Mouse (Mus musculus): Measurements from ENCODE around the gene Iyd.
A peak's percentile ranks its signal among the peaks of the same experiment; 100 is the strongest.
"Not testable (repeated sequence)": the region's sequence is repeated elsewhere in the genome, so short reads cannot be mapped to it uniquely, and the experiment has no call there.

Gene Iyd

GRCm38 (mm10) chr10:3540003-3540827, at the start of gene Iyd:
Gene Iyd (plus strand): TSS chr10:3540240.
- no peak for DNase-seq (ENCODE audit: low spot score)

GRCm38 (mm10) chr10:3496791-3497190, 43.2 kb upstream of the Iyd start:
- no peak for DNase-seq (ENCODE audit: low spot score)

GRCm38 (mm10) chr10:3500846-3501245, 39.2 kb upstream of the Iyd start:
- not testable (repeated sequence) for DNase-seq (ENCODE audit: low spot score)

- peak; percentile 31 for DNase-seq (ENCODE audit: low spot score)
Observed at GRCm38 (mm10) chr10:3507484-3508221, 32.4 kb upstream of the Iyd start.

- DNase-seq (ENCODE audit: low spot score) = no peak
Observed at GRCm38 (mm10) chr10:3508222-3508588, 31.8 kb upstream of the Iyd start.

- no peak for DNase-seq (ENCODE audit: low spot score)
Observed at GRCm38 (mm10) chr10:3508746-3509145, 31.3 kb upstream of the Iyd start.

GRCm38 (mm10) chr10:3509663-3510277, 30.3 kb upstream of the Iyd start:
- DNase-seq (ENCODE audit: low spot score) = no peak

GRCm38 (mm10) chr10:3510486-3510885, 29.6 kb upstream of the Iyd start:
- no peak for DNase-seq (ENCODE audit: low spot score)

- DNase-seq (ENCODE audit: low spot score) = no peak
Observed at GRCm38 (mm10) chr10:3511401-3511800, 28.6 kb upstream of the Iyd start.

GRCm38 (mm10) chr10:3512620-3513305, 27.3 kb upstream of the Iyd start:
- DNase-seq (ENCODE audit: low spot score) = no peak

- no peak for DNase-seq (ENCODE audit: low spot score)
Observed at GRCm38 (mm10) chr10:3513947-3514346, 26.1 kb upstream of the Iyd start.

GRCm38 (mm10) chr10:3514634-3515033, 25.4 kb upstream of the Iyd start:
- DNase-seq (ENCODE audit: low spot score) = no peak

GRCm38 (mm10) chr10:3516442-3516841, 23.6 kb upstream of the Iyd start:
- DNase-seq (ENCODE audit: low spot score) = no peak

GRCm38 (mm10) chr10:3523044-3523793, 16.8 kb upstream of the Iyd start:
- DNase-seq (ENCODE audit: low spot score) = no peak

GRCm38 (mm10) chr10:3524513-3524912, 15.5 kb upstream of the Iyd start:
- no peak for DNase-seq (ENCODE audit: low spot score)

GRCm38 (mm10) chr10:3525420-3526019, 14.5 kb upstream of the Iyd start:
- DNase-seq (ENCODE audit: low spot score) = no peak

- no peak for DNase-seq (ENCODE audit: low spot score)
Observed at GRCm38 (mm10) chr10:3529807-3530206, 10.2 kb upstream of the Iyd start.

GRCm38 (mm10) chr10:3530661-3531060, 9.4 kb upstream of the Iyd start:
- no peak for DNase-seq (ENCODE audit: low spot score)

GRCm38 (mm10) chr10:3531375-3531774, 8.7 kb upstream of the Iyd start:
- DNase-seq (ENCODE audit: low spot score) = peak; percentile 75

- DNase-seq (ENCODE audit: low spot score) = no peak
Observed at GRCm38 (mm10) chr10:3534445-3534844, 5.6 kb upstream of the Iyd start.

- no peak for DNase-seq (ENCODE audit: low spot score)
Observed at GRCm38 (mm10) chr10:3536361-3536760, 3.7 kb upstream of the Iyd start.

Measured in layer of hippocampus, adult 9-10 months (tissue).